Mouse (Mus musculus) layer of hippocampus, adult 9-11 months (tissue): ENCODE measurements around the gene Usp39.

Source experiments
- DNase-seq: peaks from one replicate; pipeline ENCODE4 v3.0.0; 2022

Gene Usp39

DNA sequence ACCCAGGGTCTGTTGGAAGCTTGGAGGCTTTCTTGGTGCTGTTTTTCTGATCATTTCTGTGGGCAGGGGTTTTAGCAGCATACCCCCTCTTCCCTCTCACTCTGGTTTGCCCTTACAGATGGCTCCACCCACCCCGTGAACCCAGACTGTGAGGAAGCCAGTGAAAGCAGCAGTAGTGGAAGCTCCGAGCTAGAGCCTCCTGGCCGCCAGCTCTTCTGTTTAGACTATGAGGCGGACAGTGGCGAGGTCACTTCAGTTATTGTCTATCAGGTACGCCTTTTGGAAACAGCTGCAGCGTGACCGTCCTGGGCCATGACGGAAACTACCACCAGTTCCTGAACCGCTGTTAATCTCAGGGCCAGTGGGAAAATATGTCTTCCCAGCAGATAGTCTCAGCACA, 3.4 kb upstream of the Usp39 start:
- no peak for DNase-seq

DNA sequence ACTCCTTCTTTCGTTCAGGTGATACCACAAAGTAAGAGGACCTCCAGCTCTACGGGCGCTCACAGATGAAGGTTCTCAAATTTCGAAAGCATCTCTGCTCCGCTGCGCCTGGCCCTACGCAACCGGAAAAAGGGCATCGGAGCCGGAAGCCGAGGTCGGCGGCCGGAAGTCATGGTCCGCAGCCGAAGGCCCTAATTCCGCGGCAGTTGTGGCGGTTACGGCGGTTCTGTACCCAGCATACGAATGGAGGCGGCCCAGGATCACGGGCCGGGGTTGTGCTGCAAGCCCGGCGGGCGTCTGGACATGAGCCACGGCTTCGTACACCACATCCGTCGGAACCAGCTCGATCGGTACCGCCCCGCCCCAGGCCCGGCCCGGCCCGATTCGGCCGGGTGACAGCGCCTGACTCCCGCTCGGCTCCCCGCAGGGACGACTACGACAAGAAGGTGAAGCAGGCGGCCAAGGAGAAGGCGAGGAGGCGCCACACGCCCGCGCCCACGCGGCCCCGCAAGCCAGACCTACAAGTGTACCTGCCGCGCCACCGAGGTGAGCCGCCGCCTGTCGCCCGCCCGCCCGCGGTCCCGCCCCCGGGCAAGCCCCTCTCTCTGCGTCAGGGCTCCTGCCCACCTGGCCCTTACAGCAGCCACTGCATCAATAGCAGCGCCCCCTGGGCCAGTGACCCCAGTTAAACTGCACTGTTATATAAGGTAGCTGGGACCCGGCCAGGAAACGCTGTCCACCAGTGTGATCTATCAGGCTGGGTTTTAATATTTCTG, 2.4 kb upstream of the Usp39 start, which contains the start of gene 0610030E20Rik:
TSS of gene 0610030E20Rik (plus strand) at position 152 of the 776 bp plus-strand sequence.
- peak; percentile 67 for DNase-seq

DNA sequence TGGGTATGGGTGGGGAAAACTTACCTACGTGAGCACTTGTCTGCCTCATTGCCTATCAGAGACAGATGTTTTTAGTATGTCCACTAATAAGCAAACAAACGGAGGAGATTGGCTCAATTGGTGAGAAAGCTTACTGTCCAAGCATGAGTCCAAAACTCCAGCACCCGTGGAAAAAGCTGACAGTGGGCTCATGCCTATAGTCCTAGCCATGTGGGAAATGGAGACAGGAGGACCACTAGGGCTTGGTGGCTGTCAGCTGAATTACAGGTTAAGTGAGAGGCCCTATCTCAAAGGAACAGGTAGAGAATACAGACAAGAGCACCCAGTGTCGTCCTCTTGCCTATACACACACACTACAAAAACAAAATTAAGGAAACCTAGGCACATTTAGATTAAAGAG, 1.3 kb upstream of the Usp39 start:
- DNase-seq = no peak

DNA sequence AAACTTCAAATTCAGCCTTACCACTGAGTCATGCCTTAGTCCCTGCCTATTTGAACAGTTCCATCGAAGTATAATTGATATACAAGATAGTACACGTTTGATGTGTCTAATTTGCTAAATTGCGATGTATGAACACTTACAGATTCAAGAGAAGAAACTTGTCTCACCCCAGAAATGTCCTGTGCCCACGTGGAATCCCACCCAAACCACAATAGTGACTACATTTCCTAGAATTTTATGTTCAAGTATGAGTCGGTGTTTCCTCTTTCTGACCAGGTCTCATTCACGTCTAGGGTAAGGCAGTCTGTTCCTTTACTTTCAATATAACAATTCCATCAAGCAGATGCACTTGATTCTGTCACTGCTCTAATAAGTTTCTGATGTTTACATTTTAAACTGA, 649 bp upstream of the Usp39 start:
- DNase-seq = no peak

DNA sequence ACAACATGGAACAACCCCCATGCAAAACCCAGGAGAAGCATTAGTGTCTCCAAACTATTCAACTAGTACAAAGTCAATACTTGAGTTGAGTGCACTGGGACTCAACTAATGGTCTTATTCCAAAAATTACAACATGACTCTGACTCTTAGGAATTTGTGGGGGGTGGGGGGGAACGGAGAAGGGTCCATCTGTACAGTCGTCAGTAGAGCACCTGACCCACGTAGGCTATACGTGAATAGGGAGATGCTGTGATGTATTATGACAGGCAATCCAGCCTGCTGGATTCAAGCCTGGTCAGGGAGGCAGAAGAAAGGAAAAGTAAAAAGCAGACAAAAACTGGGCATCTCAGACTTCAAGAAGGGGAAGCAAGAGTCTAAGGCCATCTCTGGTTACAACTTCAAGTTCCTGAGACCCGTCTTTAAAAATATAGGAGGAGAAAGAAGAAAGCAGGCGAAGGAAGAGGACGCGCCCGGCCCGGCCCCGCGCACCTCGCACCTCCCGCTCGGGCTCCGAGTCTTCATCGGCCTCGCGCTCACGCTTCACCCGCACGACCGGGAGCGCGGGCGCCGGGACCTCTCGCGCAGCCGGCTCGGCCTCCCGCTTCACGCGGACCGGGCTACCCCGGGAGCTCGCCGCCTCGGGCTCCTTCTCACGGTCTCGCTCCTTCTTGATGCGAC, 449 bp downstream of the Usp39 start:
- no peak for DNase-seq

DNA sequence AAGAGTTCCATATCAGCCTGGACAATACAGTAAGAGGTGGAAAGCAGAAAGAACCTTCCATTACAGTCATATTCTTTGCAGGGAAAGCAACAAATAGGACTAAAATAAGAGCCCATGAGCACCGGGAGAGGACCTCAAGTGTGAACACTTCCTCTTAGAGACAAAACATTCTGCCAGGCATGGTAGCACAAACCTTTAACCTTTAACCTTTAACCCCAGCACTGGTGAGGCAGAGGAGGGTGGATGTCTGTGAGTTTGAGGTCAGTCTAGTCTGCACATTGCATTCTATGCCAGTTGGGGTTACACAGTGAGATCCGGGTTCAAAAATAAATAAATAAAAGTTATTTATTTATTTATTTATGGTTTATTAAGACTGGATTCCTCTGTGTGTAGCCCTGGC, 4.5 kb downstream of the Usp39 start:
- DNase-seq = no peak

DNA sequence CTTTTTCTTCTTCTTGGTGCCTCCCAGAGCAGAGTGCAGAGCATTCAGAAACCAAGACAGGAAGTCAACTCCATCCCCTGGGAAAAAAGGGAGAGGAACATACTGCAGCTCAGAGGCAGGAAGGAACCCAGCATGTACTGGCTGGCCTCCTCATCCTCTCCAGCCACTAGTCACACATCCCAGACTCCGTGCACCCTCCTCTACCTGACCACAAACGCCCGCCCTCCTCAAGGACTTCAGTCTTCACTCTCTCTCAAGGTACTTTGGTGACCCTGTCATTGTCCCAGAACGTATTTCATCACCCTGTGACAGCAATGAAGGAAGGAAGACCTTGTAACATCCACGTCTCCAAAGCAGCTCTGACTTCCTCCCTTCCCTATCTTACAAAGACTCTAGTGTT, 11.9 kb downstream of the Usp39 start:
- no peak for DNase-seq

DNA sequence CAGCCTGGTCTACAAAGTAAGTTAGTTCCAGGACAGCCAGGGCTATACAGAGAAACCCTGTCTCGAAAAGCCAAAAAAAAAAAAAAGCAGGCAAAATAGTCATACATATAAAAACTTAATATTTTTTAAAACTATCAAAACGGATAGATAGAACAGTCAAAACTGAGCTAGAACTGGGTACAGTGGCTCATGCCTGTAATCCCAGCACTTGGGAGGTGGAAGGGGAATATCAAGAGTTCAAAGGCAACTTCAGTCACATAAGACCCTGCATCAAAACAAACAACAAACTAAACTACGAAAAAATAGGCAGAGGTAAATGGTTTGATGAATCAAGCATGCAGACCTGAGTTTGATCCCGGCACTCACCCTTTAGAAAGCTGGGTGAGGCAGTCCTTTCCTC, 14.9 kb downstream of the Usp39 start:
- DNase-seq = no peak

DNA sequence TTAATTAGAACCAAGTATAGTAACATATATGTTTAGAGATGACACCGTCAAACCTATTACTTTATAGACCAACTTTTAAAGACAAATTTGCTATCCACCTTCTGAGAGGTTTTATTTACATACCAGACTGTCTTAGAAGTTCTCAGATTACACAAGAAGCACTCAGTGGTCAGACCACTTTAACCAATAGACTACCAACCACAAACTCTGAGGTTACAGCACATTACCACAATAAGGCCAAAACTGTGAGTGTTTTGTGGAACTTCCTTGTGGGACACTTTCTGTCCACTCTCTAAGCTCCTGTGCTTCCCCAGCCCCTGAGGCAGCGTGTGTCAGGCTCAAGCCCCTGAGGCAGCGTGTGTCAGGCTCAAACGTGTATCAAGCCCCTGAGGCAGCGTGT, 16.0 kb downstream of the Usp39 start:
- DNase-seq = no peak

DNA sequence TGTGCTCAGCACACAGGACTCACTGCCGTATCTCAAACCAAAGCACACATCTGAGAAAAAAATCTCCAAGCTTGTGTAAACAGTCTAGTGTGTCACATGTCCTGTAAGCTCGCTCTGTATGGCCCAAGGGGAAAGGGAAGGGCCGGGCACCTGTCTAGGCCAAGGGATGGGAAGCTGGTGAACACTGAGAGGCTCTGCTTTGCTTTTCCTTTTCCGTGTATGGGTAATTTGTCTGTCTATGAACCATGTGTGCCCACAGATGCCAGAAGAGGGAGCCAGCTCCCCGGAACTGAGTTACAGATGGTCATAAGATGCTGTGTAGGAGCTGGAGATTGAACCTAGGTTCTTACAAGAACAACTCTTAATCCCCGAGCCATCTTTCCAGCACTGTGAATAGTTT, 18.7 kb downstream of the Usp39 start:
- peak; percentile 68 for DNase-seq

DNA sequence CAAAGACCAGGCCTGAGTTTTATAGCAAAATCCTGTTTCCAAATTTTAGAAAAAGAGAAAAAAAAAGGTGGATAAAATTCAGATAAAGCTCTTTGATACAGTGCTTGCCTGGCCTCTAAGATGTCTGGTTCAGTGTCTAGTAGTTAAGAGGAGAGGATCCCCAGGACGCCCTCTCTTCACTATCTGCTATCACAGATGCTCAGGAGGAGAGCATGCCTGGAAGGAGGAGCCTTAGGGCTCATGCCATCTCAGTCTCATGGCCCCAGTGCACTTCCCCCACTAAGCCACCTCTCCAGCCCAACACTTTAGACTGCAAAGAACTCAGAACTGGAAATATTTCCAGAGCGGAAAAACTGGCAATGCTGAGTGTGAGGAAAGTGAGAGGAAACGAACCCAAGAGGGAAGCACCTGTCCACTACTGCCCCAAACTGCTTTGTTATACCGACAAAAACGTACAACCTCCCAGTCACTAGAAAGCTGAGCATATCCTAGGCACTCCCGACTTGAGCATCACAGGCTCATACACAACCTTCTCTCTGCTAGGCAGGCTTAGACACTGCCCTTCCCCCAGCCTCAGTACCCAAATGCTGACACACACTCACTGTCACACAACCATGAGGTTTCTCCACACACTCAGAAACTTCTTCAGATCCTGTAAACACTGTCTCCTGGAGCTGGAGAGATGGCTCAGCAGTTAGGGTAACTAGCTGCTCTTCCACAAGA, 21.0 kb downstream of the Usp39 start:
- DNase-seq = no peak

DNA sequence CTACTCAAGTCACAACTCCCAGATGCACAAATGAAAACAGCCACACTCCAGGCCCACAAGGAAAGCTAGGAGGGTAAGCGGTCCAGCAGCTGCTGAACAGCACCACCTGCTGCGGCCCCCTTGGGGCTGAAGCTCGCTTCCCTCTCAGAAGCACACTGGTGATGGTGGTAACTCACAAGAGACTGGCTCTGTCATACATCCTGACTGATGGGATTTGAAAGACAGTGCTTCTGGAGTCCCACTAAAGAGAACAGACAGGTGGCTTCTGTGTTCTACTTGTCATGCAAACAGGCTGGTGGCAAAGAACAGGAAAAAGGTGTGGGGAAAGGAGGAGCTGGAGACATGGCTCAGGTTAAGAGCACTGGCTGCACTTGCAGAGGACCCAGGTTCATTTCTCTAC, 22.0 kb downstream of the Usp39 start:
- no peak for DNase-seq

DNA sequence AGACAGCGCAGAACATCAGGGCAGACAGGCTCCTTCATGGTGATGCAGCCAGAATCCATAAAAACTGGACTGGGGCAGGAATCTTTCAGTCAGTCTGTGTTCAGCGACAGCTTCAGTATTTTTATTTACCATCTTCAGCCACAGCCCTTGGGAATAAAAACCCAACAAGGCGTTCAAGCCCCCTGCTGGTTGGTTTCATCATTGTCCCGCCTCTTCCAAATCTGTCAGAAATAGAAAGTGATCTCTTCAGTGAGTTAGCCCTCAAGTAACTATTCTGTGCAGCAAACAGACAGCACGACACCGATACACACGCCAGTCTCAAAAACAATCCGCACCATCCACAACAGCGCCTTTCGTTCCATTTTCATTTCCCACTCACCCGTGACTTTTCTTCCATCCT, 26.0 kb downstream of the Usp39 start:
- DNase-seq = peak; percentile 27

DNA sequence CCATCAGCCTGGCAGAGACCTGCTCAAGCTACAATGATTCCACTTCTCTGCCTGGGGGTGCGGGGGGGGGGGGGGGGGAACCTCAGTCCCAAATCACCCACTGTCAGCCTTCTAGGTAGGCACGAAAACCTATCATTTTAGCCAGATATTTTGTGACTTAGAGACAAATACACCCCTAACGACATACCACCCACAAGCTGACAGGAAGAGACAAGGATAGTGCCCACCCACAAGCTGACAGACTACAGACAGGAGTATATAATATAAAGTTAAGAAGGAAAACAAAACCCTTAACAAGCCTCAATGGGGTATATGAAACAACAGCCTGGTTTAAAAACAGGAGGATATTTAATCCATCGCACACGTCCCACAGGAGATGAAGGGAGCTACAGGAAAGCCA, 26.5 kb downstream of the Usp39 start:
- no peak for DNase-seq

DNA sequence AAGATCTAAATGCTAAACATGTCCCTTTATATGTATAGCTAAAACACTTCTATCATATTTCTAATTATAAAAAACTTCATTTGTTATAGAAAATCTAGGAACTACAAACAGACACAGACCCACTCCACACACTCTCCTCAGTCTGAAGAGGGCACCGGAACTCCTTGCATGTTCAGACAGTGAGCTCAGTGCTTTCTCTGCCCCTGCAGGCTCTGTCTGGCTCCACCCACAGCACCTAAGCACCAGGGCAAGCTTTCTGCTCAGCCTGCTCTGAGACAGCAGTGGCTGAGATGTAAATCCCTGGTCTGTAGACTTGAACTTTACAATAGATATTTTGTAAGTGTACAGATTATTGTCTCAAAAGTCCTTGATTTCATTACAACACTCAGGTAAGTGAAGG, 28.9 kb downstream of the Usp39 start:
- no peak for DNase-seq

DNA sequence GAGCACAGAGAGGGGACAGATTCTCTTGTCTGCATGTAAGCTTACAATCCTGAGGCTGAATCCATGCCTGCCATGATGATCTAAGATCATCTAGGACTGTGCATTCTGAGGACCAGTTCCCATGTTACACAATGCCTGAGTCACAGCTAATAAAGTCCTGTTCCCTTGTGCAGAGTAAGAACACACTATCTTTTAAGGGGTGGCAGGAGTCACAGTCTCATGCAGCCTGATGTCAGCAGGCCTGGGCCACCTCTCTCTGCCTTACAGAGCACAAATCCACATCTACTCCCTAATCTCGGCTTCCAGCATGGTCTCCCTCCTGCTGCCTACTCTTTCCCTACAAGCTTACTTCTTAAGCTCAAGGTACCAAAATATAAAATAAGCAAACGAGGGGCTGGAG, 29.6 kb downstream of the Usp39 start:
- no peak for DNase-seq

DNA sequence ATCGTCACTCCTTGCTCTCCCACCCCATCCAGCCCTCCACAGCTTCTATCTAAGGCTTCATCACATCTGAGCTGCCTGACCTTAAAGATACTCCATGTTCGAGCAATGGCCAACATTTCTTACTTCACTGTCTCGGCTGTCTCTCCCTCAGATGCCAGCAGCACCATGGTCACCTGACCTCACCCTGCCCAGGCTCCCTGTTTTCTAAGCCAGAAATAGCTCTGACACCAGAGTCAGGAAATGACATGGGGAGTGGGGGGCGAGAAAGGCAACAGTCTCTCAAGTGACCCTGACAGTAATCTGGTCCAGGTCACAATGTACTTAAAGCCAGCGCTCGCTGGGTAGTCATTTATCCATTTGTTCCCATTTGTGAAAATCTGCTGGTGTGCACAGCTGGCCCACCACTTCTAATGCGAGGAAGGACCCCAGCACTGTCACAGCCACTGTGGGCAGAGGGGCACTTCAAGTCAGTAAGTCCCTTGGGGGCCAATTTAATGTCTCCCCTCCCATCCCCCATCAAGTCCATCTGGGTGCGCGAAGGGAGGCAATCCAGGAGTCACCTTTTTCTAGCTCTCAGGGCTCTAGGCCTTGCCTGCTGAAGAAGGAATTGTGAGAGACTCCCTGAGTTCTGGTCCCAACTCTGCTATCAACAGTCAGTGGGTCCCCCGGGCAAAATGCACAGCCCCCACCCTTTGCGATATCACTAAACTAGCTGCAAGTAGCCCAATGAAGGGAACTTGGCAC, 31.7 kb downstream of the Usp39 start:
- no peak for DNase-seq

DNA sequence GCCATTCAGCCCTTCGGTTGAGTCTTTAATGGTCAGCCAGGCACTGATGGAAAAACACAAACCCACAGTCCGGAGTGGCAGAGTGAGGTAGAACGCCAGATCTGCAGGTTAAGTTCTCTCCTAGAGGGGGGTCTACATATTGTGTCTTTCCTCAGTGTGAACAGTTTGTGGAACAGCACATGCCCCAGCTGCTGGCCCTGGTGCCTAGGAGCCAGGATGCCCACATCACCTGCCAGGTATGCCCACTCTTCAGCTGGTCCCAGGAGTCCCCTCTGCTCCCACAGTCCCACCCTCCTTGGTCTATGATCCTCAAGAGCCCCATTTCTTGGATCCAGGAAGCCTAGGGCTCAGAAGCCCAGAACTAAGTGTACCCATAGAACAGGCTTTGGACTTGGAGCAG, 32.8 kb downstream of the Usp39 start:
- DNase-seq = no peak

DNA sequence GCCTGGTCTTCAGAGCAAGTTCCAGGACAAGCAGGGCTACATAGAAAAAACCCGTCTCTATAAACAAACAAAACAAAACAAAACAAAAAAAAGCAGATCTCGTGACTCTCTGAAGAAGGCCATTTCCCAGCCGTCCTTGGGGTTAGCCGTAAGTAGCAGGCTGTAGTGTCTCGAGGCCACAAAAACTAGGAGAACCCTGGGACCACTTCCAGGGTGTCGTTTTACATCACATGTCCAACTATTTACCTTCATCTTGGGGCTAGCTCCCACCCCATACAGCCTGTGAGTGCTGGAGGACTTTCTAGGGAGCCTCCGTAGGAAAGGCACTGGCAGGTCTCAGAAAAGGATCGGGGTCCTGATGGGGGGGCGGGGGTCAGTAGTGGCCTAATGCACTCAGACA, 41.5 kb downstream of the Usp39 start:
- DNase-seq = no peak

DNA sequence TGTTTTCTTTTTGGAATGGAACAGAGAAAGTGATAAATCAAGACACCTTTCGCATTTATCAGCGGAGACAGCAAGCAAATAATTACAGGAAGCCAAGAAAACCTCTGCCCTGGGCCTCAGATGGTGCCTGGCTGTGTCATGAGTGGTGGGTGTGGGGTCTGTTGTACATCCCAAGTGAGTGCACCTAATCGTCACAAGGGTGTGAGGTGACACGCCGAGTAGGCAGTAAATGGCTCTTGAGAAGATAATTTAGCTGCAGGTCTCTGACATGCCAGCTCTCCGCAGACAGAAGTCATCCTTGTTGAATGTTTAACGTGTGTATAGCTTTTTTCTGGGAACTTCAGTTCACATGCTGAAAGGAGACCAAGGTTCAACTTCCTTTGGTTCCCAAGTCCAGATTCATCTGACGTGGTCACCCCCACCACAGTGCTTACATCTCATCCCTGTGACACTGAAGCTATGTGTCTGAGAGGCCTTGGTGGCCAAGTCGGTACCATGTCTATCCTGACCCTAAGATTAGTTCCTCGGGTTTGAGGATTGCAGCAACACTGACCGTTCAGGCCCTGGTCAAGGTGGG, 42.5 kb downstream of the Usp39 start:
- DNase-seq = no peak

DNA sequence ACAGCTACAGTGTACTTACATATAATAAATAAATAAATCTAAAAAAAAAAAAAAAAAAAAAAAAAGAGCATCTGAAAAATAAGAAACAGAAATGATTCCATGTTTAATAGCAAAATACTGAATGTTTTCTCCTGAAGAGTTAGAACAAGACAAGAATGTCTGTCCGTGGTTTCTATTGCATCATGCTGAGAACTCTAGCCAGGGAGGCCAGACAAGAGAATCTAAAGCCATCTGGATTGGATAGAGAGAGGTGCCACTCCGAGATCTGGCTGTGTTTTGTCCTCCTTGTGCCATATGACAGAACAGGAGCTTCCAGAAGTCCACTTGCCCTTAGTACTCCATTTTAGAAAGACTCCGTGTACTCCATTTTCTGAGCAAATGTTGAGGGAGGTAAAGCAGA, 47.2 kb downstream of the Usp39 start:
- no peak for DNase-seq

DNA sequence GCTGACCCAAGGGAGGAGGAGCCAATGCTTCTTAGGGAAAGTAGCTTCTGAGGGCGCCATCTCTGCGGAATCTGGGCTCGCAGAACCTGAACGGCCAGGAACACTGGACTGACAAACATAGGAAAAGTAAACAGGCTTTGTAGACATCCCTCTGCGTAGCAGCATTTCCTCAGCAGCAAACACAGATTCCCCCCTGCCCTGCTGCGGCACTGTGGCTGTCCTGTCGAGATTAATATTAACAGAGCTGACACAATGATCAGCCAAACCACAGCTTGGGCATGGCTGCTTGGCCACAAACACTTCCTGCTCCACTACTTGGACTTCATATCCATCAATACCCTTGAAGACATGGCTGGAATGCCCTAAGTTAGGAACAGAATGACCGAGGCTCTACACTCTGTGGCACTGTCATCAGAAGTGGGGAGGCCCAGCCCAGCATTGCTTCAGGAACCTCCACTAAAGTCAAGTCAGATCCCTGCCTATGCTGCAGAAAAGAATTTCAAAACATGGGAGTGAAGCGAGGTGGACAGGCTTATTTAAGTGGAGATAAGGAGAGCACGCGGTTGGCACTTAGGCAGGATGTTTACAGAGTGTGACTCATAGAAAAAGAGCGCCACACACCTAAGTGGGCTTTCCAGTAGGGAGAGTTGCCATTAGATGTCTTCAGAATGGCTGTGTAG, 51.9 kb downstream of the Usp39 start:
- DNase-seq = no peak
